Mouse (Mus musculus) CD4-positive, CD25-positive, alpha-beta regulatory T cell, adult 2 months (primary cell): ENCODE results near the gene Caskin2.

Experiments
- DNase-seq: peaks from one replicate; pipeline ENCODE4 v3.0.0-alpha.2; 2012; ENCODE audit warnings: low read depth, low spot score

Caskin2 gene

DNA sequence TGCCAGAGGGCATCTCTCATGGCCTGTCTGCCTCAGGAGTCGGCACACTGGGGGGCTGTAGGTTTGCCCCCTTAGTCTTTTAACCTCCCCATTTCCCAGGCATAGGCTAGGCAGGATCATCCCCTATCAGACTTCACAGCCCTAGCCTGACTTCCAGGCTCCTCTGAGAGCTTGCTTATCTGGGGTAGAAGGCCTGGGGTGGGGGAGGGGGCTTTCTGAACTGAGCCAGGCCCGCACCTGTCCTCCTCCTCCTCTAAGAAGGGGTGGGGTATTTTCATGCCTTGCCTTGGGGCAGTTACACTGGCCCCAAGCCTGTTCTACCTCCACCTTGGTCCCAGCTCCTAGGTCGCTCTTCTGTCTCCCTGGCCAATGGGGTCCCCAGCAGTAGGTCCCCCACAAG is 18.1 kb upstream of the Caskin2 start:
- no peak for DNase-seq

DNA sequence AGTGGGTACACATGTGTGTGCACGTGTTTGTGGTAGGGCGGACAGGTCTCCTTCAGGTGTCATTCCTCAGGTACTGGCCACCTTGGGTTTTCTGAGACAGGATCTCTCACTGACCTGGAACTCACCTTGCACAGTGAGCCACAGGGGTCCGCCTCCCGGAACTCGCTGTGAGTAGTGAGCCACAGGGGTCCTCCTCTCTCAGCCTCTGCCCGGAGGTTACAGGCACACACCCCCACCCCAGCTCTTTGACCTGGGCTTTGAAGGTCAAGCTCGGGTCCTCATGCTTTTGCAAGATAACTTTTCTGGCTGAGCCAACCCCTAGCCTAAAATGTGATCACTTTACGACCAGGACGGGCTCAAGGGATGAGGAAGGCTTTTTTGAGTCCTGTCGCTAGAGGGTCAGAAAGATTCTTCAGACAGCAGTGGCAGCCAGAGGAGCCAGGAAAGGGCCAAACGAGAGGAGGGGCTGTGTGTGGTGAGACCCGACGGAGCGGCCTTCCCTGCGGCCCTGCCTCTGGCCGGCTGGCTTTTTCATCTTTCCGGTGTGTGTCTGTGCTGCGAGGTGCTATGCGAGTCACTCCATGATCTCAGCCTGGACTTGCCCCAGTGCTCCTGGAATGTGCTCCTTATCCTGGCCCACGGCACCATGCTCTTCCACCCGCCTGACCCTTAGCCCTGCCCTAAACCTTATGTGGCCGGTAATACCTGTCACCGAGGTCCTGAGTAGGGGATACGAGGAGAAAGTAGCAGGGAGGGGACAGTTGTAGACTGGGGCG is 17.3 kb upstream of the Caskin2 start:
- DNase-seq, result no peak

- no peak for DNase-seq
Measured at GRCm38 (mm10) chr11:115829036-115829435, 15.6 kb upstream of the Caskin2 start.

DNA sequence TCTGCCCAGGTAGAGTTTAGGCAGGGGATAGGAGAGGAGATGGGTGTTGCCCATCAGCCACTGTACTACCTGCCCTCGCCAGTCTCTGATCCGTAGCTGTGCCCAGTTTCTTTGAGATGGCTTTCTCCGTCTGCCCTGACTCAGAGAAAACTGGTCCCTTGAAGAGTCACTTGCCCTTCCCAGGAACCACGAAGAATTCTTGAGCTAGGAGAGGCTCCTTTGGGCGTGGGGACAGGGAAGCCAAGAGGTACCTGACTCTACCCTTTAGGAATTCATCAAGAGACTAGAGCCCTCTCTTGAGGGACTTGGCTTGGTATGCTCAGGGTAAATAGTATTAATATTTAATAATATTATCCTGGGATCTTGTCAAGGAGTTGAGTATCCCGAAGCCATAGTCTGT is 14.2 kb upstream of the Caskin2 start:
- DNase-seq, result no peak

GRCm38 (mm10) chr11:115826487-115826886 is 13.0 kb upstream of the Caskin2 start:
- DNase-seq, result no peak

DNA sequence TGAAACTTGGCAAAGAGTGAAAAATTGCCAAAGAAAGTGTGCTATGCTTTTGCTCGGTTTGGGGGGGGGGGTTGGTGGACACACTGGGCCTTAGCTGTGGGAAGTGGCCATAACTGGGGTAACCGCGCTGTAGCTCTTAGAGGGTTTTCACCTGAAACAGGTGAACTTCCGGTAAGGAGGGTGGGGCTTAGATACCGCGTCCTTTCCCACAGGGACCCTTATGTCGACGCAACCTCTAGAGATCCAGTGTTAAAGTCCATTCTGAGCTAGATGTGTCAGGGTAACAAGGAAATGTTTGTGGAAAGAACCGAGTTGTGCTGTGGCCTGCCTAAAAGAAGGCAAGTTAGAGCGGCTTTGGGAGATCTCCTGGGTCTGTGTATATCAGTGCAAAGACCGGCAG is 11.4 kb upstream of the Caskin2 start:
- peak; percentile 19 for DNase-seq

DNA sequence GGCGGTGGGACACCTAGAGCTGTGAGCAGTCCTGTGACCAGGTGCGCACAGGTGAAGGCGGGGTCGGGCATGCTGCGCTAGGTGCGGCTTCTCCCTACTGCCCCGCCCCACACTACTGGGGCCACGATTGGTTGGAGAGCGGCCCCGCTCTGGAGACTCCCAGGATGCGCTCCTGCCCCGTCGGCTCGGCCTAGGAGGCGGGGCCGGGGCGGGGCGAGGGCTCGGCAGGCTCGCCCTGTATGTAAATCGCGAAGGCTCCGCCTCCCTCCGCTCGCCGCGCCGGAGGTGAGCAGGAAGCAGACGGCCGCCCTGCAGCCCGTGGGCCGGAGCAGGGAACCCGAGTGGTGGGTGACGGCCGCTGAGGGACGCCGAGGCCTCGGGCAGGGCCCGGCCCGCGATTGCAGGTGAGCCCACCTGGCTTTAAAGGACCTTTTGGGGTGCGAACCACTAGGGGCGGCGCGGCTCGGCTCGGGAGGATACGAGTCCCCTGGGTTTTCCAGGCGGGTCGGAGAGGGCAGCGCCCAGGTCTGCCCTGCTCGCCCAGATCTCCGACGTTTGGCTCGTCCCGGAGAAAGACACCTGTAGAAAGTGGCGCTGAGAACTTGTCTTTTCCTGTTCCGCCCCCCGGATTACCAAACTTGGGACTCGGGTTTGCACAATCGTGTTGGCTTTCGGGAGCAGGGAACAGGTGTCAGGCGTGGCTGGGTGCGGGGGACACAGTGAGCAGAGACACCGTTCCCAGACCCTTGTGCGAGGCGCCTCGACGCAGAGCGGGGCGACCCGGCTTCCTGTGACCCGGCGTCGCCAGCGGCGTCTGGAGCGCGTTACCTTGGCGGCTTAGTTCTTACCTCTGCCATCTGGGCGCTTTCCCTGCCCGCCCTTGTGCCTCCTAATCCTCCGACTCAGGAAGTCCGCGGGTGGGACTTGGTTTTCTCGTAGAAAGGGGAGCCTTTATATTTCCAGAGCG is 10.6 kb upstream of the Caskin2 start, which contains the start of gene Llgl2:
Gene Llgl2, plus strand, starts transcription at position 276 of the 967 bp plus-strand sequence.
- DNase-seq, result peak; percentile 93

DNA sequence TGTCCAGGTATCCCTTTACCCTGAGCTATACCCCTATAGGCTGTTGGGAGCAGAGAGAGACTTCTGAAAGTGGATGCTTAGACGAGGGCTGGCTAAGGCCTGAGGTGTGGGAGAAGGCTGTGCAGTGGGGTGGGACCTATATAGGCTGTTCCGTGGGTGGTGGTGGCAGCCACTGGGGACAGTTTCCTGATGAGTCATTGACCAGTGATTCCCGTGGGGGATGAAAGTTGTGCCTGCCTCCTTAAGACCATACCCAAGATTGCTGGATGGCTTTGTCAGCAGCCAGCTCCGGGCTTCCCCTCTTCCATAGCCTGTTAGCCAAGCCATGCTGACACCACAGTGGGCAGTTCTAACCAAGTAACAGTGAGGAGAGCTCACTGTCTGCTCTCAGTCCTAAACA is 7.6 kb upstream of the Caskin2 start:
- DNase-seq, result no peak

- DNase-seq, result no peak
Measured at GRCm38 (mm10) chr11:115819915-115820623, 6.6 kb upstream of the Caskin2 start.

- no peak for DNase-seq
Measured at GRCm38 (mm10) chr11:115817331-115817730, 3.9 kb upstream of the Caskin2 start.

- peak; percentile 91 for DNase-seq
Measured at GRCm38 (mm10) chr11:115814605-115815450, 1.4 kb upstream of the Caskin2 start, which contains the start of gene Tsen54. Gene Tsen54 (plus strand): TSS chr11:115814724.

- DNase-seq, result peak; percentile 14
Measured at GRCm38 (mm10) chr11:115812533-115813420, 662 bp downstream of the Caskin2 start.

DNA sequence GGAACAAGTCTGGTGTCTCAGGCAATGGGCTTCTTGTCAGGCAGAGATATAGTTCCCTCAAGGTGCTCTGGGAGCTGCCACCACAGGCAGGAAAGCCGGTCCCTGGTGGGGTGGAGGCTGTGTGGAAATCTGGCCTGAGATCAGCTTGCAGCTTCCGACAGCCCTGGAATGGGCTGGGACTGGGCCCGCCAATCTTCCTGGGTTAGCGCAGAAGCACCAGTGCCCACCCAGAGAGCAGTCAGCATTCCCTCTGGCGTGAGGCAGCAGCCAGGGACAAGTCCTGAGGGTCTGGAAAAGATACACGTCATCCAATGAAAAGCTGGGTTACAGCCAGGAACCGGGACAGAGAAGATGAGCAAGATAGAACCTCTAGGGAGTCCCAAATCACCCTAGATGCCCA is 1.3 kb downstream of the Caskin2 start:
- DNase-seq, result no peak

- DNase-seq, result no peak
Measured at GRCm38 (mm10) chr11:115811381-115812093, 1.9 kb downstream of the Caskin2 start.

GRCm38 (mm10) chr11:115810377-115810776 is 3.1 kb downstream of the Caskin2 start:
- no peak for DNase-seq

GRCm38 (mm10) chr11:115809311-115809781 is 4.1 kb downstream of the Caskin2 start:
- no peak for DNase-seq

- DNase-seq, result no peak
Measured at GRCm38 (mm10) chr11:115808696-115809310, 4.6 kb downstream of the Caskin2 start.

GRCm38 (mm10) chr11:115807971-115808370 is 5.5 kb downstream of the Caskin2 start:
- DNase-seq, result no peak

DNA sequence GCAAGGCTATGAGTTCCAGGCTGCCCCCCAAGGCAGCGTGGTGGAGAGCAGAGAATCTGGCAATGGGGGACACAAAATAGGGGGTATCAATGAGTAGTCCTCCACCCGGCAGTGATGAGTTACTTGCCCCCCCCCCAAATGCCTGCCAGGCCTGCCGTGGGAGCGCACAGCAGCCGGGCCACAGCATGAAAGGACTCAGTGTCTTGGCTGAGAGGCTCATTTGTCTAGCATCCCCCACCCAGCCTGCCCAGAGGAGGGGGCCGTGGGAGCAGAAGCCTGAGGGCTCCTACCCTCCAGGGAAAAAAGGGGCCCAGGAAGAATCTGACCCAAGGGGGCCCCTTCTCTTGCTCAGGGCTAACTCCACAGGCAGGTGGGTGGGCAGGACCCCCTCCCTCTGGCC is 6.1 kb downstream of the Caskin2 start:
- no peak for DNase-seq
